Mouse (Mus musculus) heart, adult 2 months (tissue): ENCODE measurements around the gene Cfap97d1. TPM values are rescaled to one million over a fixed set of nuclear protein-coding genes. Genes with fewer than 3 reads are reported as not detected.

Experiments
- DNase-seq, 2 experiments: peaks; one replicate each; pipeline ENCODE4 v3.0.0; 2021
- H3K27ac ChIP-seq: fragments of 200-600 bp; 2 replicates; pipeline ENCODE4 v1.8.1; 2022
- H3K27me3 ChIP-seq: fragments of 200-500 bp; 2 replicates; pipeline ENCODE4 v1.6.1; 2012; ENCODE audit warnings: mild to moderate bottlenecking, low read length, inconsistent platforms, mixed read lengths; ENCODE audit not compliant: control insufficient read depth, insufficient read depth
- H3K36me3 ChIP-seq: fragments of 200-500 bp; 2 replicates; pipeline ENCODE4 v1.6.1; 2012; ENCODE audit warnings: low read length, inconsistent platforms; ENCODE audit not compliant: control insufficient read depth, insufficient read depth
- H3K4me1 ChIP-seq: fragments of 200-500 bp; 2 replicates; pipeline ENCODE4 v1.6.1; 2011; ENCODE audit warnings: low read length; ENCODE audit not compliant: control insufficient read depth, insufficient read depth
- H3K4me3 ChIP-seq: fragments of 200-600 bp; 2 replicates; pipeline ENCODE4 v1.8.1; 2022
- H3K79me2 ChIP-seq: fragments of 200-500 bp; replicated peaks from 2 replicates; pipeline ENCODE4 v1.6.1; 2012; ENCODE audit warnings: mild to moderate bottlenecking, inconsistent platforms, low read length, moderate library complexity, mixed read lengths; ENCODE audit not compliant: control insufficient read depth, insufficient read depth
- H3K9ac ChIP-seq: fragments of 200-500 bp; 2 replicates; pipeline ENCODE4 v1.6.1; 2012; ENCODE audit warnings: low read depth, mild to moderate bottlenecking, control low read depth, inconsistent platforms, low read length, mixed read lengths
- CTCF ChIP-seq: fragments of 200-600 bp; IDR thresholded peaks from 2 replicates; pipeline ENCODE4 v1.8.1; 2022; ENCODE audit warnings: antibody characterized with exemption, mild to moderate bottlenecking, moderate library complexity
- EP300 ChIP-seq: fragments of 200-500 bp; IDR thresholded peaks from 2 replicates; pipeline ENCODE4 v1.6.1; 2011; ENCODE audit warnings: low read depth, low read length, control low read depth; ENCODE audit not compliant: insufficient read depth
- POLR2A ChIP-seq: fragments of 200-500 bp; IDR thresholded peaks from 2 replicates; pipeline ENCODE4 v1.6.1; 2011; ENCODE audit warnings: mild to moderate bottlenecking, low read depth, low read length, control low read depth; ENCODE audit not compliant: insufficient read depth
- WGBS: fragments of 180-500 bp; shearing (Covaris S2); methylation state at CpG from one replicate; pipeline ENCODE4 v1.1.7; 2018; 5-methylcytosine and 5-hydroxymethylcytosine counted together
- intact Hi-C: fragments of 180-260 bp; cut with DNase I; formaldehyde crosslinking; loops from one replicate; pipeline ENCODE4 v1.15.1; 2025
- polyA plus RNA-seq: library from polyadenylated mRNA; depleted of rRNA; stranded (reverse); fragments of >200 nt; gene quantifications from 2 replicates; pipeline ENCODE4 v1.2.3, GENCODE M21; 2012
- total RNA-seq, 2 experiments: library from RNA; stranded (reverse); gene quantifications; 2 replicates each; pipeline ENCODE4 v1.2.3; 2021

Gene Cfap97d1
- total and polyA plus RNA-seq, 3 experiments = not detected

DNA sequence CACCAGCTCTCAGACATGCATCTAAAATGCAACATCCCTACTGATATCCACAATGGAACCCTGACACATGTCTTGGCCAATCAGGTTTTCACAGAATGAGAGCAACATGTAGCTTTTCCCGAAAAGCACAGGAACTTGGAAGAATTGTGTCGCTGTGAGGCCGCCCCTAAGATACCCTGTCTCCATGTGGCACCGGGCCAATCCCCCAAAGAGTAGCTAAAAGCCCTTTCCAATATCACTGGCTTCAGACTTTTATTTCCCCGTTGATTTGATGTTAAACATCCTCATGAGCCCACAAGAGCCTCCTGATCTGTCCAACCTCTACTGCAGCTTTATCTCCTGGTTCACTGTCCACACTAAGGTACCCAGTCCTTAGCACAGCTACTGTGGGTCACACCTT is 22.6 kb downstream of the Cfap97d1 start:
- no peak overlapping the region for H3K4me3 ChIP-seq
- peaks cover 3% of the 10 kb centered on the region; the same call in 1 of the 2 replicates for H3K4me1 ChIP-seq
- no peaks in the 10 kb centered on the region for H3K79me2 ChIP-seq
- H3K27me3 ChIP-seq = no peaks in the 10 kb centered on the region
- H3K27ac ChIP-seq = no peak overlapping the region
- intact Hi-C loops = no loop called here
- H3K9ac ChIP-seq = no peak overlapping the region
- TF ChIP-seq POLR2A = no peak
- H3K36me3 ChIP-seq = no peaks in the 10 kb centered on the region
- DNase-seq = no peak
- WGBS = 84% methylated on average over 5 of the region's 5 CpGs

DNA sequence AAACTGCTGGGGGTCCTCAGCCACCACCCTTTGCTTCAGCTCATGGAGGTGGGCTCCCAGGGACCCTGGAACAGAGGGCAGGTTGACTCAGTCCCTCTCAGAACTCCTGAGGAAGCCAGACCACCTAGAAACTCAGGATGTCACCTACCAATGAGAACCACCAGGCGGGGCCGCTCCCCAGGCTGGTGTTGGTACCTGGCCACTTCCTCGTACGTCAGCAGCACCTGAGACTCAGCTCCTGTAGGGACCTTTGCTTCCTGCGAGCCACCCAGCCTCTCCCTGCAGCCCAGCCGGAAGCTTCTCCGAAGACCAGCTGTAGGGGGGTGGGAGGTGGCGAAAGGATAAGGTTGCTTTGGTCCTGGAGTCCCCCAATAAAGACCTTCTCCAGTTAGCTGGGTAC is 24.3 kb downstream of the Cfap97d1 start:
- Histone ChIP-seq H3K27me3 (no peaks in the 10 kb centered on the region), H3K9ac (no peak overlapping the region), H3K4me1 (peaks cover 3% of the 10 kb centered on the region; the same call in 1 of the 2 replicates), H3K27ac (no peak overlapping the region), H3K79me2 (no peaks in the 10 kb centered on the region), H3K4me3 (no peak overlapping the region), H3K36me3 (no peaks in the 10 kb centered on the region)
- TF ChIP-seq CTCF = no peak
- no peak for TF ChIP-seq POLR2A
- no peak for TF ChIP-seq EP300
- intact Hi-C loops = no loop called here
- 86% methylated on average over 8 of the region's 8 CpGs for WGBS
- no peak for DNase-seq

DNA sequence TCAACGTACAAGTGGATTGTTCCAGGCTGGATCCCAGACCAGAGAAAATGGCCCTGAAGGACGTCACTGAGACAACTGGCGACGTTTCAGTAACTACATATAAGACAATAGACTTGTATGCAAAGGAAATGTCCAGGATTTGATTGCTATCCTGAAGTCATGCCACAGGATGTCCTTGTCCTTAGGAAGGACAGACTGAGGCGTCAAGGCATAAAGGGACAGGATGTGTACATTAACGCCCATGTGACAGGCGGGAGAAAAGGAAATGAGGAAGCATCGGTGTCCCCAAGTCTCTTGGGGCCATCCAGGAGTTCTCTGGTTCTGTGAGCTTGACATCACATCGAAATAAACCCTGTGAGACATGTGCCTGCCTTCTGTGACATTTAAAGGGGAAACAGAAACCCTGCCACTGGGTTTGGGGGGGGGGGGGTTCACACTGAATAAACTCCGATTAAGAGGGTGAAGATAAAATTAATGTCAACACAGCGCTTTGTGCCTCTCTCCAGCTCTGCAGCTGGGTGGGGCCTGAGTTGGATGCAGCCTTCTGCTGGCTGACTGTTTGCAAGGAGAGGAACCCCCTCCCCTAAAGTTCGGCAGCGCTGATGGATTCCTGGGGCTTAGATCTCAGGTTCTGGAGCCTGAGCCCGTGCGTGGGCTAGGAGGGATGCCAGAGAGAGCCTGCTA is 25.0 kb downstream of the Cfap97d1 start:
- Histone ChIP-seq H3K9ac (no peak overlapping the region), H3K4me1 (peaks cover 3% of the 10 kb centered on the region; the same call in 1 of the 2 replicates), H3K27me3 (no peaks in the 10 kb centered on the region), H3K79me2 (no peaks in the 10 kb centered on the region), H3K36me3 (no peaks in the 10 kb centered on the region), H3K4me3 (no peak overlapping the region), H3K27ac (no peak overlapping the region)
- TF ChIP-seq POLR2A (no peak), EP300 (no peak)
- DNase-seq = no peak
- WGBS = 46% methylated on average over 15 of the region's 15 CpGs
- intact Hi-C loops = no loop called here

- Histone ChIP-seq H3K4me1 (peaks cover 3% of the 10 kb centered on the region; the same call in 1 of the 2 replicates), H3K4me3 (no peak overlapping the region), H3K9ac (no peak overlapping the region), H3K27ac (peak overlapping the region; percentile 12; the same call in 1 of the 2 replicates), H3K36me3 (no peaks in the 10 kb centered on the region), H3K79me2 (no peaks in the 10 kb centered on the region), H3K27me3 (no peaks in the 10 kb centered on the region)
- 58% methylated on average over 13 of the region's 13 CpGs for WGBS
- DNase-seq = no peak
- intact Hi-C loops = no loop called here
- TF ChIP-seq EP300 (peak; percentile 49; the same call in 1 of the 2 replicates), POLR2A (no peak)
Measured at GRCm38 (mm10) chr11:102010140-102010539, 26.1 kb downstream of the Cfap97d1 start.

DNA sequence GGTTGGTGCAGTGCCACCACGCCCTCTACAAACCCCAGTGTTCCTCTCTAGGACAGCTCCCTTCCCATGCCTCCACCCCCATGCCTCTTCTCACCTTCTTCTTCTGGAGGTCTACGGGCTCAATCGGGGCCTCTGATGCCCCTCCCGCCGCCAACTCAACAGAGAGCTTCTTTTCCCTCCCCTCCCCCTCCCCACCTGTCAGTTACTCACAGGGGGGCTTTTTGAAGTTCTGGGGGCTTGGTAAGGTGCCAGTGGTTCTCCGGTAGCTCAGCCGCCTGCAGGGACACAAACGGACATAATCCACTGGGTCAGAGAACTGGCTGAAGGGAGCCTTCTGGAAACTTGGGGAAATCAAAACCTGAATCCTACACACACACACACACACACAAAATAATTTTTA is 27.4 kb downstream of the Cfap97d1 start:
- WGBS = 83% methylated on average over 8 of the region's 8 CpGs
- H3K4me3 ChIP-seq = no peak overlapping the region
- H3K79me2 ChIP-seq = no peaks in the 10 kb centered on the region
- peaks cover 3% of the 10 kb centered on the region; the same call in 1 of the 2 replicates for H3K4me1 ChIP-seq
- no peaks in the 10 kb centered on the region for H3K36me3 ChIP-seq
- no peak overlapping the region for H3K9ac ChIP-seq
- H3K27ac ChIP-seq = no peak overlapping the region
- no peaks in the 10 kb centered on the region for H3K27me3 ChIP-seq
- no peak for DNase-seq
- TF ChIP-seq CTCF (no peak), EP300 (no peak), POLR2A (no peak)
- intact Hi-C loops = no loop called here

DNA sequence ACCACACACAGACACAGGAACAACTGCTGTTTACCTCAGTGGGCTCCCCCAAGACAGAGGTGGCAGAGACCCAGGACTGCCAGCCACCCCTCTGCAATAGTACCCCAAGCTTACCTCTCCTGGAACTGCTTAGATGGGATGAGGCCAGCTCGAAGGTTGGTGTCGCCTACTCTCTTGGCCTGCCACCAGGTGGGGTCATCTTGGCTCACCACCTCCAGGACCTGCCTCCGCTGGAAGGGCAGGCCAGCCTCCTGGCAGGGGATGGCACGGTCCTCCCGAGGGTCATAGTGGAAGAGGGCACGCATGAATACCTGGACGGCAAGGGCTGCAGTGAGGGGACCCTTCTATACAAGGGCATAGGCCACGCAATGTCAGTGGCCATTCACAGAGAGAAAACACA is 29.1 kb downstream of the Cfap97d1 start:
- no peaks in the 10 kb centered on the region for H3K27me3 ChIP-seq
- no peaks in the 10 kb centered on the region for H3K36me3 ChIP-seq
- 81% methylated on average over 8 of the region's 8 CpGs for WGBS
- no peak overlapping the region for H3K4me3 ChIP-seq
- H3K27ac ChIP-seq = no peak overlapping the region
- DNase-seq = no peak
- H3K79me2 ChIP-seq = no peaks in the 10 kb centered on the region
- H3K4me1 ChIP-seq = peaks cover 3% of the 10 kb centered on the region; the same call in 1 of the 2 replicates
- no peak for TF ChIP-seq POLR2A
- intact Hi-C loops = no loop called here
- no peak overlapping the region for H3K9ac ChIP-seq

DNA sequence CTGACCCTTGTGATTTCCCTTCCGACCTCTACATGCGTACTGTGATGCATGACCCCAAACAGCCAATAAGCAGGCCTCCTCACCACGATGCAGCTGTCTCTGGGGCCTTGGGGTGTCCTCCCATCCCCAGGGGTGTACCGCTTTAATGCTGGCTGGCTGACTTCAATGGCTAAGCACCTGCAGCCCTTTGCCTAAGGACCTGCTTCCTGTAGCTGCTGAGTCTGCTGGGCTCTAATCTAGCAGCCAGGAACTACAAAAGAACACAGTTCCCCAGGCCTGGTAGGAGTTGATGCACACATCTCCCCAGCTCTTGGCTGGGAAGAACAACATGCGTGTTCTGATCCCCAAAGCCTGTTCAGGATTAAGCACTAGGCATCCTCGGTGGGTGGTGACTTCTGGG is 31.4 kb downstream of the Cfap97d1 start:
- DNase-seq = no peak
- Histone ChIP-seq H3K27ac (peak overlapping the region; percentile 73; the same call in 1 of the 2 replicates), H3K4me3 (no peak overlapping the region), H3K27me3 (no peaks in the 10 kb centered on the region), H3K79me2 (no peaks in the 10 kb centered on the region), H3K4me1 (peaks cover 2% of the 10 kb centered on the region; the same call in 1 of the 2 replicates), H3K36me3 (no peaks in the 10 kb centered on the region), H3K9ac (no peak overlapping the region)
- intact Hi-C loops = no loop called here
- TF ChIP-seq EP300 = no peak
- no peak for TF ChIP-seq CTCF
- 87% methylated on average over 6 of the region's 6 CpGs for WGBS
